Comparison of ENCODE assay signal across 7 mouse cellular contexts in the genomic region with DNA sequence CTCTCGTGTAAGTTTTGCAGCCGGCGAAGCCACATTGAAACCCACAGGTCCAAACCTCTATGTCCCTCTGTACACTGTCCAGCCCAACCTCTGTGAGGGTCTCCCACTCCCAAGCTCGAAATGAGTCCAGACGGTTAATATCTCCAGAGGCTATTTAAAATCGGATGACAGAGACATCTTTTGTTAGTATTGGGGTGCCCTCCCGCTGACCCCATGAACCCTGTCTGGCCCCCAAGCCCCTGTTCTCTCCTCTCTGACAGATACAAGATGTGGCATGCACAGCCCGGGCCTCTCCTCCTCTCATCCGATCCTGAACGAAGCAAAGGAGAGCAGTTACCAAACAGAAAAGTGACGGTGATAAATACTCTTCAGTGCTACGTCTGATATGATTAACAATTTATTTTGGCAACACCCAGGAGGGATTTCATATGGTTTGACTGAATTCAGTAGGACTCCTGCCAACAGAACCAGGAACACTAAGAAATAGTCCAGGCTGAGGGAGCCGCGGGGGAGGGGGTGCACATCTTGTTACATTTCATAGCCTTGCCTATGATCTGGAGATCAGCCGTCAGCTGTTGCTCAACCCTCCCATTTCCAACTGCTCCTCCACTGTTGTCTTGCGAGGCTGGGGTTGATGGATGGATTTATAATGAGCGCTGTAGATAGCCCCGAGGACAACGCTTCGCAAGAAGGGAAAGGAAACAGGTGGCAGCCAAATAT.
DNase-seq lines count a peak whose midpoint lies in the region; ATAC-seq and TF ChIP-seq lines count a peak whose summit lies in the region.

No protein-coding gene starts in this region.

- intact Hi-C loops in gastrocnemius, postnatal 36 days (cut with DNase I), result no loop called here

- no peak for TF ChIP-seq CTCF in intestine, postnatal 0 days (IDR thresholded peaks at IDR 0.05; ENCODE audit: low read depth)

- H3K4me3 ChIP-seq in embryonic facial prominence, embryonic 15.5 days (replicated peaks), result no peak overlapping the region
- H3K4me3 ChIP-seq in intestine, postnatal 0 days (ENCODE audit: low read depth, low read length), result no peak overlapping the region

- no peak overlapping the region; the same call in 1 of the 2 replicates for H3K4me2 ChIP-seq in embryonic facial prominence, embryonic 15.5 days (replicated peaks)
- no peak overlapping the region for H3K4me2 ChIP-seq in intestine, postnatal 0 days (replicated peaks; ENCODE audit: low read depth)

- WGBS in embryonic facial prominence, embryonic 15.5 days, result 42% methylated on average over 20 of the region's 20 CpGs
- WGBS in intestine, postnatal 0 days, result 50% methylated on average over 20 of the region's 20 CpGs

- H3K36me3 ChIP-seq in embryonic facial prominence, embryonic 15.5 days, result no peaks in the 10 kb centered on the region
- H3K36me3 ChIP-seq in intestine, postnatal 0 days (ENCODE audit: control insufficient read depth, insufficient read depth), result no peaks in the 10 kb centered on the region

- ATAC-seq in embryonic facial prominence, embryonic 15.5 days (ENCODE audit: insufficient number of reproducible peaks, low FRiP score, low TSS enrichment, low read depth), result no peak
- peak; percentile 43; the same call in 1 of the 2 replicates for ATAC-seq in intestine, postnatal 0 days
- ATAC-seq in inflammation-experienced regulatory T-cells, adult 6 months, result no peak

- no peaks in the 10 kb centered on the region for H3K27me3 ChIP-seq in embryonic facial prominence, embryonic 15.5 days
- H3K27me3 ChIP-seq in intestine, postnatal 0 days (replicated peaks; ENCODE audit: control insufficient read depth, insufficient read depth, low read length), result no peaks in the 10 kb centered on the region

- peak; percentile 62 for DNase-seq in retina, postnatal 1 day
- no peak for DNase-seq in retina, embryonic 14.5 days (ENCODE audit: low spot score)
- peak; percentile 59 for DNase-seq in lung, postnatal 25 days (ENCODE audit: low spot score)
- no peak for DNase-seq in gastrocnemius, postnatal 36 days

- no peak overlapping the region for H3K9ac ChIP-seq in embryonic facial prominence, embryonic 15.5 days
- H3K9ac ChIP-seq in intestine, postnatal 0 days (ENCODE audit: low read depth, low read length), result no peak overlapping the region

- H3K9me3 ChIP-seq in embryonic facial prominence, embryonic 15.5 days (replicated peaks), result no peaks in the 10 kb centered on the region
- H3K9me3 ChIP-seq in intestine, postnatal 0 days (ENCODE audit: control insufficient read depth), result no peaks in the 10 kb centered on the region

- H3K27ac ChIP-seq in embryonic facial prominence, embryonic 15.5 days (replicated peaks), result peak overlapping the region; percentile 55; the same call in 1 of the 2 replicates
- no peak overlapping the region; the same call in 1 of the 2 replicates for H3K27ac ChIP-seq in intestine, postnatal 0 days (ENCODE audit: low read depth, low read length)

- H3K4me1 ChIP-seq in embryonic facial prominence, embryonic 15.5 days, result peaks cover 10% of the 10 kb centered on the region; the same call in 1 of the 2 replicates
- peaks cover 9% of the 10 kb centered on the region for H3K4me1 ChIP-seq in intestine, postnatal 0 days (replicated peaks; ENCODE audit: control insufficient read depth, insufficient read depth, low read length)

Comparison
In these comparisons a context has a peak if more than half of its experiments do, and no peak if none do; other contexts are left out.
1. DNase-seq: peak in retina, postnatal 1 day (single experiment) and lung, postnatal 25 days (single experiment); none in retina, embryonic 14.5 days (single experiment) and gastrocnemius, postnatal 36 days (0 of 2).